Mouse (Mus musculus): ENCODE measurements at regions not wholly inside any gene's neighbourhood (a gene's known extent, or its start where the extent isn't known, plus 50 kb on each side); places are given as distances from the start of the nearest gene placed in this dataset.

GRCm38 (mm10) chr7:36328141-36328540 is 369.8 kb upstream of the Tshz3 start:
- no peak for TF ChIP-seq CTCF (IDR thresholded peaks at IDR 0.05; ENCODE audit: low read depth)
- TF ChIP-seq EP300 (optimal IDR thresholded peaks at IDR 0.05): no peak
